Mouse (Mus musculus): ENCODE data around the gene Ugt1a9. TPM values are rescaled to one million over a fixed set of nuclear protein-coding genes. Genes with fewer than 3 reads are reported as not detected.

Gene Ugt1a9
- polyA plus RNA-seq, 1 experiment: not detected

DNA sequence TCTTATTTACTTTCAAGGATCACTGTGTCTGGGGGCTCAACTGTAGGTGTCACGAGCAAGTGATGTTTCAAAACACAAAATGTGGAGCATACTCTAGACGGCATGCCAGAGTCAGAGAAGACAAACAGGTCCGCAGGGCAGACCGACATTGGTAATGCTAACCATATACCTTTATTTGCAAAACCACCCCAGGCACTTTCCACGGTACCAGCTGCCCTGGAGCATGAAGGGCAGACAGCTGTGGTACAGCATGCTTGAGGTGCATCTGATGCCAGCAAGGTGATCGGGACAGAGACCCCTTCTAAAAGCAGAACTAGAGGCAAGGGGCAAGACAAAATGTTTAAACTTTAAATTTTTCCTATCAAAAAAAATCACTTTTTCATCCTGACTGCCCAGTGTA, 192.4 kb downstream of the Ugt1a9 start:
- TF ChIP-seq CTCF (IDR thresholded peaks at IDR 0.05; ENCODE audit: low read depth, low read length): no peak
- no peak for TF ChIP-seq POLR2A (IDR thresholded peaks at IDR 0.05; ENCODE audit: borderline replicate concordance, low read depth, low read length)
- Histone ChIP-seq H3K27ac (ENCODE audit: insufficient read depth, low read depth, low read length) (no peak overlapping the region), H3K4me1 (ENCODE audit: control insufficient read depth, insufficient read depth, low read length) (peaks cover 12% of the 10 kb centered on the region), H3K4me3 (ENCODE audit: insufficient read depth, low read length) (no peak overlapping the region)

DNA sequence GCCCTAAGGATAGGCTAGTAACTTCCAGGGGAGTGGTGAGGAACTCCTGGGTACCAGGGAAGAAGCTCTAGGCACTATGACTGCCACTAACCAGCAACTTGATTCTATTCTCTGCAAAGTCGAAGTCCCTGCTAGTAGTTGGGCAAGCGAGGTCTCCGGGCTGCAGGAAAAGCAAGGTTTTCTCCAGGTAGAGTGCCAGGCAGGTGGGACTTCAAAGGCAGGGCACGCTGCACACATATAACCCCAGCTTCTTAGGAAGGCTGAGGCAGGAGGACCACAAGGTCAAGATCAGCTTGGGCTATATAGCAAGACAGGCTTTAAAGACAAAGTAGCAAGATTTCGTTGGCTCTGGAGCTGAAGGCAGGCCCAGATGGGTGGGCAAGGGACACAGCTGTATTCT, 193.2 kb downstream of the Ugt1a9 start:
- Histone ChIP-seq H3K4me1 (ENCODE audit: control insufficient read depth, insufficient read depth, low read length) (peaks cover 12% of the 10 kb centered on the region), H3K4me3 (ENCODE audit: insufficient read depth, low read length) (no peak overlapping the region), H3K27ac (ENCODE audit: insufficient read depth, low read depth, low read length) (no peak overlapping the region)
- TF ChIP-seq POLR2A (IDR thresholded peaks at IDR 0.05; ENCODE audit: borderline replicate concordance, low read depth, low read length) (no peak), CTCF (IDR thresholded peaks at IDR 0.05; ENCODE audit: low read depth, low read length) (no peak)

DNA sequence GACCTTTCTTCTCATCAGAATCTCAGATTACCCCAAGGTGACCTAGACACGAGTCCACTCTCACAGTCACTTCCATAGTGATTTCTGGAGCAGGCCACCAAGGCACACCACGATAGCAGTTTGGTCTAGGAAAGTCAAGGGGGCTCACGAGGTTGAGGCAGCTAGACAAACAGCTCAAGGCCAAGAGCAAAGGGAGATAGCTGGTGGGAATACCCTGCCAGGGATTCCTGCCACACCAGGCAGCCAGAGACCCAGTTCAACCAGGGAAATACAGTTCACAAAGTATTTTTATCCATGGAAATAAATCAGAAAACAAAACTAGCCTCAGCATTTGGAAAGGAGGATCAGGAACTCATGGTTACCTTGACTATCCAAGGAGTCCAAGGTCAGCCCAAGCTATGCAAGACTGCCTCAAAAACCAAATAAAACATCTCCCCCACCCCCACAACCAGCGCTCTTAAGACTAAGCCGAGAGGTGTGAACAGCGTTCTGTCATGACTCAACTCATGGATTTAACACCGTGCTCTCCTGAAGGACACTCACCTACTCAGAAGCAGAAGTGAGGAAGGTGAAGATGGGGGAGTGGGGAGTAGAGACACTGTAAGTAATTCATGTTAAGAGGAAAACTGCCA, 193.8 kb downstream of the Ugt1a9 start:
- no peak for TF ChIP-seq CTCF (IDR thresholded peaks at IDR 0.05; ENCODE audit: low read depth, low read length)
- TF ChIP-seq POLR2A (IDR thresholded peaks at IDR 0.05; ENCODE audit: borderline replicate concordance, low read depth, low read length): no peak
- Histone ChIP-seq H3K4me3 (ENCODE audit: insufficient read depth, low read length) (no peak overlapping the region), H3K4me1 (ENCODE audit: control insufficient read depth, insufficient read depth, low read length) (peaks cover 12% of the 10 kb centered on the region), H3K27ac (ENCODE audit: insufficient read depth, low read depth, low read length) (no peak overlapping the region)

DNA sequence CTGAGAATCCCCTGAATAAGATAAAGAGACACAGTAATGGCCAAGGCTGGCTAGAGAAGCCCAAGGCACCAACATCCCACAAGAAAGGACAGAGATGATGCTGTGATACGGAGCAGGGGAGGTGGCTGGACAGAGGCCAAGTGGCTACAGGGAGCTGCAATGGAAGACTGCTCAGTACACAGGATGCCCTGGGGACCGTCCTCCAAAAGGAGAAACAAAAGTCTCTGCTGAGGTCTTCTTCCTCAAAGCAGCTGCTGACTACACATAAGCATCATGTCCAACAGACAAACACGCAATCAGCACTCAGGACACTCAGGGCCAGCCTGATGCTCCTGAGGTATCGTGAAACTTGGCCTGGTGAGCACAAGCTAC, 194.3 kb downstream of the Ugt1a9 start:
- no peak overlapping the region for H3K27ac ChIP-seq (ENCODE audit: insufficient read depth, low read depth, low read length)
- TF ChIP-seq POLR2A (IDR thresholded peaks at IDR 0.05; ENCODE audit: borderline replicate concordance, low read depth, low read length): no peak
- no peak for TF ChIP-seq CTCF (IDR thresholded peaks at IDR 0.05; ENCODE audit: low read depth, low read length)

DNA sequence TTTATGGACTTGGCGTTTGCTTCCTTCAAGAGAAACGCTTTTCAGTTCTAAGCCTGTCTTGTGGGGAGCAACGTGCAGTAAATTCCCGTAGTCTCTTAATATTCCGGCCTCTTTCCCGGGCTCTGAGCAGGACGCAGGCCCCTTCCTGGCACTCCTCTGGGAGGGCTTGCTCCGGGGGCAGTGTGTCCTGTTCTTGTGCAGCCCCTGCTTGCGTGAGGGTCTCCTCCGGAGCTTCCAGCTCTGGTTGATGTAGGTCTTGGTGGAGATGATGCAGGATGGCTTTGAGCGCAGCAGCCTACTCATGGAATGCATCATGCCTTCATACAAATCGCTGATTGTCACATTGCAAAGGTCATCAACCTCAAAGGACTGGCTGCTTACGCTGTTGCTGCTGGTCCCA, 195.5 kb downstream of the Ugt1a9 start:
- TF ChIP-seq POLR2A (IDR thresholded peaks at IDR 0.05; ENCODE audit: borderline replicate concordance, low read depth, low read length) (no peak), CTCF (IDR thresholded peaks at IDR 0.05; ENCODE audit: low read depth, low read length) (no peak)
- Histone ChIP-seq H3K27ac (ENCODE audit: insufficient read depth, low read depth, low read length) (no peak overlapping the region), H3K4me1 (ENCODE audit: control insufficient read depth, insufficient read depth, low read length) (peaks cover 12% of the 10 kb centered on the region), H3K4me3 (ENCODE audit: insufficient read depth, low read length) (no peak overlapping the region)

More for the DNA sequence above, 194.3 kb downstream of the Ugt1a9 start:
- Histone ChIP-seq H3K4me3 (ENCODE audit: insufficient read depth, low read length) (no peak overlapping the region), H3K4me1 (ENCODE audit: control insufficient read depth, insufficient read depth, low read length) (peaks cover 12% of the 10 kb centered on the region)

DNA sequence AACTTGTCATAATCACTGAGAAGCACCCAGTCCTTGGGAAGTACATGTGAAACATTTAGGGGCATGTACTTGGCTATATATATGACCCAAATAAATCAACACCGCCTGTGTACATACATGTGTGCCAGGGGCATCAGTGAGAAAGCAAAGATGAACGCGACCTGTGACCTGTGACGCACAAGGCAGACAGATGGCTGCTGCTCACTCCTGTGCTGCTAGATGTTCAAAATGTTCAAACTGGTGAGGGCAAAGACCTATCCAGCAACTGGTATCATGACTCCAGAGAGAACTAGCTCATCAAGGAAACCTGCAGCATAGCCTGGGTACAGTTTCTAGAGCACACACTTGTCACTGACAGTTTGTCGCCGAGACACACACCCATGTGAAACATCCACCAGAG, 196.9 kb downstream of the Ugt1a9 start:
- H3K27ac ChIP-seq (ENCODE audit: insufficient read depth, low read depth, low read length): no peak overlapping the region
- peaks cover 5% of the 10 kb centered on the region for H3K4me1 ChIP-seq (ENCODE audit: control insufficient read depth, insufficient read depth, low read length)
- no peak for TF ChIP-seq CTCF (IDR thresholded peaks at IDR 0.05; ENCODE audit: low read depth, low read length)
- no peak for TF ChIP-seq POLR2A (IDR thresholded peaks at IDR 0.05; ENCODE audit: borderline replicate concordance, low read depth, low read length)
- no peak overlapping the region for H3K4me3 ChIP-seq (ENCODE audit: insufficient read depth, low read length)

DNA sequence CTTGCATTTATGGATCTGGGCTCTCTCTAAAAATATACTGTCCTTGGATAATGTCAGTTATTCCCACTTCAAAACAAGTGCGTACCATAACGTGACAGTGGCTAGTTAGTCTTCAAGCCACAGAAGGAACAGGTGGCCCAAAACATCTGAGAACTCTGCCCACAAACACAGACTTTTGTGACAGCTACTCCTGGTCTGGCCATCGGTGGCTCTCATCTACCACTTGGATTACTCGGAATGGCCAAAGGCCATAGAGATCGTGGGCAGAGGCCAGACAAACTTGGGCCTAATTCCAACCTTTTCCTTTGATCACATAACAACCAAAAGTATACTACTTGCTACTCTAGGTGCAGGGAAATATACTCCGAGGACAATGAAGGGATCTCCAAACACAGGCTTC, 197.5 kb downstream of the Ugt1a9 start:
- Histone ChIP-seq H3K4me1 (ENCODE audit: control insufficient read depth, insufficient read depth, low read length) (no peaks in the 10 kb centered on the region), H3K4me3 (ENCODE audit: insufficient read depth, low read length) (no peak overlapping the region)
- no peak for TF ChIP-seq POLR2A (IDR thresholded peaks at IDR 0.05; ENCODE audit: borderline replicate concordance, low read depth, low read length)
- TF ChIP-seq CTCF (IDR thresholded peaks at IDR 0.05; ENCODE audit: low read depth, low read length): no peak

More for the DNA sequence above, 197.5 kb downstream of the Ugt1a9 start:
- no peak overlapping the region for H3K27ac ChIP-seq (ENCODE audit: insufficient read depth, low read depth, low read length)

Other genes with a start within 250 kb of the Ugt1a9 start
- gene Dgkd, start 217.5 kb upstream of the Ugt1a9 start, polyA plus RNA-seq (2012; ENCODE audit: insufficient read depth, insufficient read length, missing spikeins): 91.0 and 100 TPM in 2 replicates
- 16.7 and 19.2 TPM in 2 replicates for gene Usp40, start 62.2 kb upstream of the Ugt1a9 start, polyA plus RNA-seq (2012; ENCODE audit: insufficient read depth, insufficient read length, missing spikeins)
- not detected in 2 replicates for gene Ugt1a10, start 15.4 kb upstream of the Ugt1a9 start, polyA plus RNA-seq (2012; ENCODE audit: insufficient read depth, insufficient read length, missing spikeins)
- 8.3 TPM in 1 of 2 replicates, not detected in the other for gene Ugt1a8, start 17.0 kb downstream of the Ugt1a9 start, polyA plus RNA-seq (2012; ENCODE audit: insufficient read depth, insufficient read length, missing spikeins)
- gene Ugt1a7c, start 24.3 kb downstream of the Ugt1a9 start, polyA plus RNA-seq (2012; ENCODE audit: insufficient read depth, insufficient read length, missing spikeins): 130 and 184 TPM in 2 replicates
- 23.8 and 25.2 TPM in 2 replicates for gene Ugt1a6b, start 32.5 kb downstream of the Ugt1a9 start, polyA plus RNA-seq (2012; ENCODE audit: insufficient read depth, insufficient read length, missing spikeins)
- gene Ugt1a6a, start 64.0 kb downstream of the Ugt1a9 start, polyA plus RNA-seq (2012; ENCODE audit: insufficient read depth, insufficient read length, missing spikeins): 34.0 and 62.4 TPM in 2 replicates
- 35.1 and 38.1 TPM in 2 replicates for gene Ugt1a5, start 95.2 kb downstream of the Ugt1a9 start, polyA plus RNA-seq (2012; ENCODE audit: insufficient read depth, insufficient read length, missing spikeins)
- gene Ugt1a2, start 129.8 kb downstream of the Ugt1a9 start, polyA plus RNA-seq (2012; ENCODE audit: insufficient read depth, insufficient read length, missing spikeins): 10.9 and 11.5 TPM in 2 replicates
- not detected in 2 replicates for gene Dnajb3, start 135.0 kb downstream of the Ugt1a9 start, polyA plus RNA-seq (2012; ENCODE audit: insufficient read depth, insufficient read length, missing spikeins)
- 12.7 and 19.4 TPM in 2 replicates for gene Ugt1a1, start 141.2 kb downstream of the Ugt1a9 start, polyA plus RNA-seq (2012; ENCODE audit: insufficient read depth, insufficient read length, missing spikeins)
- gene Mroh2a, start 156.2 kb downstream of the Ugt1a9 start, polyA plus RNA-seq (2012; ENCODE audit: insufficient read depth, insufficient read length, missing spikeins): 1.6 and 2.9 TPM in 2 replicates
- gene Hjurp, start 206.8 kb downstream of the Ugt1a9 start, polyA plus RNA-seq (2012; ENCODE audit: insufficient read depth, insufficient read length, missing spikeins): 69.1 and 71.0 TPM in 2 replicates
- gene Trpm8, start 206.9 kb downstream of the Ugt1a9 start, polyA plus RNA-seq (2012; ENCODE audit: insufficient read depth, insufficient read length, missing spikeins): not detected in 2 replicates